Mouse (Mus musculus) lung, postnatal 0 days (tissue): ENCODE results near the gene Flii.

Experiments used
- CTCF ChIP-seq: IDR thresholded peaks from 2 replicates; pipeline ENCODE4 v1.5.1; 2016; ENCODE audit warnings: antibody characterized with exemption, mild to moderate bottlenecking
- EP300 ChIP-seq: IDR thresholded peaks from 2 replicates; pipeline ENCODE4 v1.6.1; 2016; ENCODE audit warnings: antibody characterized with exemption, mild to moderate bottlenecking, control low read depth

DNA sequence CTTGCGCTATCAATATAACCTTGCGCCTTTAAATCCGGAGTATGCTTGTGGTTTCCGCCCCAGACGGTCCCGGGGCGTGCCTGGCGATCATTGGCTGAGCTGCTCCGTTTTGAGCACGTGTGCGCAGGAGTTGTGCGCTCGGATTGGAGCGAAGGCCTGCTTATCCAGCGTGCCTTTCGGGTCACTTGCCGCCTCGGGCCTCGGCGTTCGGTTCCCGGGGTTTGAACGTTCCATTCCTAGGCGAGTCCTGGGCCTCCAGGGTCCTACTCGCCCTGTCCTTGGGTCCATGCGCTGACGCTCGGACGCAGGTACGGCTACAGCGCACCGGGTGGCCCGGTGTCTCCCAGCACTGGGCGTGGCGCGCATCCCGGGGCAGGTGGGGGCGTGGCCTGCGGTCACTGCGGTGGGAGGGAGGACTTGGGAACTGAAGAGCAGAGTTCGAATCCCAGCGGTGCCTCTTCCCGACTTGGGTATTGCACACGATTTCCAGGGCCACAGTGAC, 1.2 kb upstream of the Flii start, which contains the start of gene Mief2:
- no peak for TF ChIP-seq EP300
- TF ChIP-seq CTCF = no peak; the same call in 1 of the 2 replicates
